Mouse (Mus musculus) CH12.LX (cell line): ENCODE results near the gene Chpf2. TPM values are rescaled to one million over a fixed set of nuclear protein-coding genes. Genes with fewer than 3 reads are reported as not detected.
A peak's percentile ranks its signal among the peaks of the same experiment; 100 is the strongest.

Experiments used
- DNase-seq: peaks from one replicate; pipeline ENCODE4 v3.0.0-alpha.2; 2013; ENCODE audit errors: extremely low read depth
- H3K27ac ChIP-seq: 2 replicates; pipeline ENCODE4 v1.5.1; 2012; ENCODE audit warnings: low read depth, mild to moderate bottlenecking, control low read depth, moderate library complexity; ENCODE audit not compliant: insufficient read depth
- H3K27me3 ChIP-seq: replicated peaks from 2 replicates; pipeline ENCODE3; 2012; ENCODE audit warnings: inconsistent platforms
- H3K36me3 ChIP-seq, 2 experiments: replicated peaks in 1 of 2; 2 replicates each; pipeline versions ENCODE3 to v1.6.1; 2012; ENCODE audit warnings: inconsistent platforms in 1 of 2, low read length in 1 of 2, mild to moderate bottlenecking in 1 of 2, mixed read lengths in 1 of 2, moderate library complexity in 1 of 2; ENCODE audit not compliant: control insufficient read depth in 1 of 2, insufficient read depth in 1 of 2
- H3K4me1 ChIP-seq, 2 experiments: 2 replicates each; pipeline ENCODE4 v1.6.1; 2012; ENCODE audit warnings: inconsistent platforms in 1 of 2, moderate library complexity in 1 of 2; ENCODE audit not compliant: insufficient read depth in 2 of 2, control insufficient read depth in 1 of 2
- H3K4me2 ChIP-seq: 2 replicates; pipeline ENCODE4 v1.6.1; 2012; ENCODE audit warnings: low read depth, mild to moderate bottlenecking, control low read depth; ENCODE audit not compliant: poor library complexity, insufficient read depth, severe bottlenecking
- H3K4me3 ChIP-seq, 3 experiments: fragments of 150-350 bp in 1 of 3; sonication (generic) in 1 of 3; replicated peaks in 1 of 3; 2 replicates each; pipeline versions ENCODE3 to v1.5.1; 2011 to 2012; ENCODE audit warnings: low read depth in 2 of 3, low read length in 2 of 3, mild to moderate bottlenecking in 2 of 3, moderate library complexity in 2 of 3, control low read depth in 1 of 3, improper control_type of control experiment in 1 of 3, inconsistent platforms in 1 of 3, mixed read lengths in 1 of 3; ENCODE audit not compliant: poor library complexity in 1 of 3
- H3K79me2 ChIP-seq: replicated peaks from 2 replicates; pipeline ENCODE4 v1.6.1; 2012; ENCODE audit warnings: mild to moderate bottlenecking, moderate library complexity; ENCODE audit not compliant: control insufficient read depth, poor library complexity, insufficient read depth, severe bottlenecking; ENCODE audit errors: extremely low read depth
- H3K9ac ChIP-seq: 2 replicates; pipeline ENCODE4 v1.6.1; 2012; ENCODE audit warnings: low read depth, mild to moderate bottlenecking, control low read depth, moderate library complexity; ENCODE audit not compliant: insufficient read depth
- H3K9me3 ChIP-seq: replicated peaks from 2 replicates; pipeline ENCODE3; 2012; ENCODE audit warnings: low read length, inconsistent platforms, mixed read lengths
- BHLHE40 ChIP-seq: IDR thresholded peaks from 2 replicates; pipeline ENCODE4 v1.6.1; 2011; ENCODE audit warnings: mild to moderate bottlenecking, low read depth, low read length, improper control_type of control experiment
- CHD1 ChIP-seq: IDR thresholded peaks from 2 replicates; pipeline ENCODE4 v1.6.1; 2012; ENCODE audit warnings: low read depth, low read length, improper control_type of control experiment, inconsistent platforms
- CTCF ChIP-seq, 2 experiments: IDR thresholded peaks in 1 of 2; conservative IDR thresholded peaks in 1 of 2; 2 replicates each; pipeline ENCODE4 v1.5.1; 2011 to 2012; ENCODE audit warnings: low read depth in 2 of 2, low read length in 2 of 2, improper control_type of control experiment in 1 of 2, inconsistent platforms in 1 of 2, mild to moderate bottlenecking in 1 of 2, moderate library complexity in 1 of 2
- E2F4 ChIP-seq: IDR thresholded peaks from 2 replicates; pipeline ENCODE4 v1.6.1; 2011; ENCODE audit warnings: low read depth, low read length, improper control_type of control experiment; ENCODE audit not compliant: insufficient replicate concordance
- ELF1 ChIP-seq: IDR thresholded peaks from 2 replicates; pipeline ENCODE4 v1.6.1; 2014; ENCODE audit warnings: low read depth, mild to moderate bottlenecking, inconsistent platforms, low read length, improper control_type of control experiment
- ETS1 ChIP-seq: conservative IDR thresholded peaks from 2 replicates; pipeline ENCODE4 v1.6.1; 2012; ENCODE audit warnings: low read depth, mild to moderate bottlenecking, inconsistent platforms, low read length, improper control_type of control experiment, moderate library complexity
- IRF4 ChIP-seq: IDR thresholded peaks from 2 replicates; pipeline ENCODE4 v1.6.1; 2014; ENCODE audit warnings: low read depth, mild to moderate bottlenecking, inconsistent platforms, low read length, improper control_type of control experiment
- JUND ChIP-seq: conservative IDR thresholded peaks from 2 replicates; pipeline ENCODE4 v1.6.1; 2011; ENCODE audit warnings: low read depth, low read length, improper control_type of control experiment
- KAT2A ChIP-seq: IDR thresholded peaks from 2 replicates; pipeline ENCODE4 v1.6.1; 2012; ENCODE audit warnings: low read length, improper control_type of control experiment, inconsistent platforms; ENCODE audit not compliant: insufficient replicate concordance
- MAFK ChIP-seq: IDR thresholded peaks from 2 replicates; pipeline ENCODE4 v1.6.1; 2011; ENCODE audit warnings: low read length, improper control_type of control experiment; ENCODE audit not compliant: insufficient replicate concordance
- MYC ChIP-seq: IDR thresholded peaks from 2 replicates; pipeline ENCODE4 v1.6.1; 2011; ENCODE audit warnings: low read depth, mild to moderate bottlenecking, improper control_type of control experiment, low read length
- NRF1 ChIP-seq: IDR thresholded peaks from 2 replicates; pipeline ENCODE4 v1.6.1; 2014; ENCODE audit warnings: low read depth, mild to moderate bottlenecking, inconsistent platforms, low read length, improper control_type of control experiment, moderate library complexity
- PAX5 ChIP-seq: IDR thresholded peaks from 2 replicates; pipeline ENCODE4 v1.6.1; 2012; ENCODE audit warnings: low read length, inconsistent platforms, mixed read lengths
- POLR2AphosphoS2 ChIP-seq: IDR thresholded peaks from 2 replicates; pipeline ENCODE4 v1.6.1; 2011; ENCODE audit warnings: low read depth, low read length, improper control_type of control experiment
- RAD21 ChIP-seq: IDR thresholded peaks from 2 replicates; pipeline ENCODE4 v1.6.1; 2011; ENCODE audit warnings: low read depth, mild to moderate bottlenecking, low read length, improper control_type of control experiment, moderate library complexity
- RCOR1 ChIP-seq: conservative IDR thresholded peaks from 2 replicates; pipeline ENCODE4 v1.6.1; 2012; ENCODE audit warnings: low read depth, mild to moderate bottlenecking, inconsistent platforms, low read length, improper control_type of control experiment
- SIN3A ChIP-seq: IDR thresholded peaks from 2 replicates; pipeline ENCODE4 v1.6.1; 2012; ENCODE audit warnings: low read length, improper control_type of control experiment, inconsistent platforms
- SMC3 ChIP-seq: IDR thresholded peaks from 2 replicates; pipeline ENCODE4 v1.6.1; 2011; ENCODE audit warnings: low read depth, low read length, improper control_type of control experiment
- TBP ChIP-seq: conservative IDR thresholded peaks from 2 replicates; pipeline ENCODE4 v1.6.1; 2011; ENCODE audit warnings: low read depth, low read length, improper control_type of control experiment
- TCF12 ChIP-seq: IDR thresholded peaks from 2 replicates; pipeline ENCODE4 v1.6.1; 2014; ENCODE audit warnings: low read depth, mild to moderate bottlenecking, inconsistent platforms, low read length, improper control_type of control experiment
- UBTF ChIP-seq: IDR thresholded peaks from 2 replicates; pipeline ENCODE4 v1.6.1; 2012; ENCODE audit warnings: low read depth, mild to moderate bottlenecking, inconsistent platforms, low read length, improper control_type of control experiment, moderate library complexity
- USF1 ChIP-seq: IDR thresholded peaks from 2 replicates; pipeline ENCODE4 v1.6.1; 2014; ENCODE audit warnings: low read depth, mild to moderate bottlenecking, inconsistent platforms, low read length, improper control_type of control experiment
- USF2 ChIP-seq: conservative IDR thresholded peaks from 2 replicates; pipeline ENCODE4 v1.6.1; 2011; ENCODE audit warnings: low read depth, low read length, improper control_type of control experiment
- ZC3H11A ChIP-seq: IDR thresholded peaks from 2 replicates; pipeline ENCODE4 v1.6.1; 2012; ENCODE audit warnings: low read depth, mild to moderate bottlenecking, inconsistent platforms, low read length, improper control_type of control experiment
- dilution Hi-C: fragments of 300-500 bp; cut with MboI; formaldehyde crosslinking; loops from 2 replicates; pipeline ENCODE4 v1.14.3; 2020; ENCODE audit warnings: low sequenced_read_pairs; ENCODE audit not compliant: extremely low pct_unique_long_range_greater_than_20kb, extremely low pct_ligation_motif_present
- in situ Hi-C: fragments of 300-500 bp; cut with MboI; formaldehyde crosslinking; loops from 3 replicates; pipeline ENCODE4 v1.14.3; 2019; ENCODE audit warnings: low sequenced_read_pairs, low pct_ligation_motif_present, low pct_unique_long_range_greater_than_20kb, mixed read lengths
- polyA plus RNA-seq: library from polyadenylated mRNA; unstranded; fragments of >175 nt; gene quantifications from 2 replicates; pipeline ENCODE4 v1.2.1, GENCODE M21; 2012; ENCODE audit warnings: low read depth; ENCODE audit not compliant: insufficient read length
- total RNA-seq, 2 experiments: library from RNA; depleted of rRNA; stranded (reverse); fragments of 300-350 nt in 1 of 2; fragments of >200 nt in 1 of 2; gene quantifications; 2 replicates each; pipeline ENCODE4 v1.2.3; 2012 to 2014

Gene Chpf2
- total and polyA plus RNA-seq, 3 experiments: 11.2 to 22.8 (median 20.4) TPM

DNA sequence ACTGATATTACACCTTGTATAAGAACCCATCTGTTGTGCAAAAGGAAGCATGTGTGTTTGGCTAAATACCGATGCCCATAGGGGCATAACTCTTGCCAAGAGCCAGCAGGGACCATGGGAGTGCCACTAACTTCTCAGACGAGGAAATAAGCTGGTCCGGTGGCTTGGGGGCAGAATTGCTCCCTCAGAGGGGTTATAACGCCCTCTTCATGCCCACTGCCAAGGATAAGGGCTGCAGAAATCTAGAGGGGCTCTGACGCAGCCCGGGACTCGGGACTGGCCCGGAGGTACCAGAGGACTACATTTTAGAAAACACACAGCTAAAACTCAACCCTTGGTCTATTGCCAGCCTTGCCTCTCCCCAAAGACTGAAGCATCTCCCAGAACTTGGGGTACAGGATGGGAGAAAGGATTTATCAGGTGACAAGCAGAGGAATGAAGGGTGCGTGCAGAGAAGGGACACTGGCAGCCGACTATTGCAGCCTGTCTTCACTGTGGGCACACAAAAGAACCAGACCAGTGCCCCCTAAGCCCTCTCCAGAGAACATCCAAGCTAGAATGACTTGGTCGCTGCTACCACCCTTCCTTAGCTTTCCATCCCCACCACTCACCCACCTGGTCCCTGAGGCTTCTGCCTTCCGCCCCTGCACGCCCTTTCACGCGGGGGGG lies 11.5 kb downstream of the Chpf2 start:
- Histone ChIP-seq H3K36me3 (peaks cover 21 to 35% of the 10 kb centered on the region in 2 experiments), H3K27ac (no peak overlapping the region), H3K4me1 (peaks cover 7 to 20% of the 10 kb centered on the region in 2 experiments; a peak in 3 of 4 replicates), H3K4me2 (peak overlapping the region; percentile 91), H3K9ac (no peak overlapping the region), H3K4me3 (peak overlapping the region in 2 of 3 experiments; percentile 30 to 51), H3K79me2 (no peaks in the 10 kb centered on the region), H3K27me3 (peaks cover 46% of the 10 kb centered on the region), H3K9me3 (peaks cover 3% of the 10 kb centered on the region)
- no peak for TF ChIP-seq TCF12
- TF ChIP-seq CHD1: no peak
- TF ChIP-seq ZC3H11A: no peak
- no peak for TF ChIP-seq PAX5
- no peak for TF ChIP-seq POLR2AphosphoS2
- no peak for TF ChIP-seq UBTF
- TF ChIP-seq RCOR1: no peak
- TF ChIP-seq NRF1: no peak
- TF ChIP-seq RAD21: no peak
- TF ChIP-seq CTCF (conservative IDR thresholded peaks at IDR 0.05 in 1 of 2, IDR thresholded peaks at IDR 0.05 in 1 of 2; ENCODE audit: low read depth in 2 of 2, low read length in 2 of 2): no peak
- no peak for TF ChIP-seq KAT2A
- no peak for TF ChIP-seq USF1
- no peak for TF ChIP-seq USF2
- in situ Hi-C loops: no loop called here
- dilution Hi-C loops: no loop called here
- DNase-seq: no peak

DNA sequence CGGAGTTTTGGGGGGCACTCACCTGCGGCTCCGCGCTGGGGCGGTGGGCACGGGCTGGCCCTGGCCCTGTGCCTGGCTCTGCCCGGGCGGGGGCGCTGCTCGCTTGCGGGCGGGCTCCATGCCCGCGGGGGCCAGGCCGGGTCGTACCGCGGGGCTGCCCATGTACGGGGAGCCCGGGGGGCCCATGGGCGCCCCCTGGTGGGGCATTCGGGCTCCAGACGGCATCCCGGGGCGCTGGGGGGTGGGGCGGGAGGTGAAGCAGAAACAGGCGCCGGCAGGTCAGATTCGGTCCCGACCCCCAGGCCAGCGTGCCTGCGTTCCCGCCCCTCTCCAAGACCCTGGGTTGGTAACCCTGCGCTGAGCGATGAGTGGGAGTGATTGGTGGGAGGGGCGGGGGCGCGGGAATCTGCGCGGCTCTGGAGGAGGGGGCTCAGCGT lies 12.0 kb downstream of the Chpf2 start:
- dilution Hi-C loops (no loop called here), in situ Hi-C loops (no loop called here)
- Histone ChIP-seq H3K4me3 (peak overlapping the region in 2 of 3 experiments; percentile 30 to 51), H3K79me2 (no peaks in the 10 kb centered on the region), H3K4me2 (peak overlapping the region; percentile 91), H3K9ac (no peak overlapping the region), H3K4me1 (peaks cover 7 to 20% of the 10 kb centered on the region in 2 experiments; a peak in 3 of 4 replicates), H3K36me3 (peaks cover 15 to 30% of the 10 kb centered on the region in 2 experiments), H3K9me3 (peaks cover 3% of the 10 kb centered on the region), H3K27me3 (peaks cover 52% of the 10 kb centered on the region), H3K27ac (no peak overlapping the region)
- DNase-seq: peak; percentile 27
- TF ChIP-seq CTCF (conservative IDR thresholded peaks at IDR 0.05 in 1 of 2, IDR thresholded peaks at IDR 0.05 in 1 of 2; ENCODE audit: low read depth in 2 of 2, low read length in 2 of 2) (peak in 1 of 2 experiments; percentile 69; a peak in 2 of 4 replicates), E2F4 (no peak), SMC3 (peak; percentile 34), ETS1 (no peak), USF1 (no peak), SIN3A (no peak), RAD21 (no peak), NRF1 (no peak), MYC (no peak), IRF4 (0 out of 2 replicates have a peak, but pooled peaks have one; percentile 26), CHD1 (no peak), JUND (no peak), TBP (no peak), MAFK (no peak), ELF1 (0 out of 2 replicates have a peak, but pooled peaks have one; percentile 23), BHLHE40 (peak; percentile 20; the same call in 1 of the 2 replicates)
